In genomic region chr2:172329179-172329578, GRCm38 (mm10) we compare ENCODE assay signal across 7 mouse cellular contexts. TPM values are rescaled to one million over a fixed set of nuclear protein-coding genes. Genes with fewer than 3 reads are reported as not detected.
A peak's percentile ranks its signal among the peaks of the same experiment; 100 is the strongest.
DNase-seq lines count a peak whose midpoint lies in the region; ATAC-seq and TF ChIP-seq lines count a peak whose summit lies in the region.

No protein-coding gene starts in this region.

- peak; percentile 75; the same call in 1 of the 2 replicates for ATAC-seq in erythroblast, adult 5-6 weeks (replicated peaks; ENCODE audit: low FRiP score, poor library complexity, severe bottlenecking)
- peak; percentile 77 for ATAC-seq in liver, embryonic 14.5 days (ENCODE audit: insufficient read depth)

- no peaks in the 10 kb centered on the region for H3K9me3 ChIP-seq in liver, embryonic 14.5 days (ENCODE audit: control insufficient read depth, low read length)

- no peak overlapping the region for H3K4me2 ChIP-seq in liver, embryonic 14.5 days (ENCODE audit: low read depth)

- no peaks in the 10 kb centered on the region for H3K27me3 ChIP-seq in liver, embryonic 14.5 days (ENCODE audit: control insufficient read depth, insufficient read depth, low read length)

- H3K4me3 ChIP-seq in bone marrow, adult 2 months (replicated peaks; ENCODE audit: control insufficient read depth, low read depth, low read length) = no peak overlapping the region
- no peak overlapping the region for H3K4me3 ChIP-seq in liver, embryonic 14.5 days (ENCODE audit: insufficient read depth in 1 of 2, low read depth in 2 of 2, low read length in 2 of 2)

- DNase-seq in thymus, postnatal 4 days = peak; percentile 49
- no peak for DNase-seq in thymus, postnatal 0 days (ENCODE audit: low spot score)
- DNase-seq in induced T-regulatory cell, adult 2 months (ENCODE audit: low read depth) = peak; percentile 29
- DNase-seq in liver, embryonic 14.5 days (ENCODE audit: low read depth in 3 of 3, low spot score in 3 of 3) = peak; percentile 47 to 55 (median 47)
- peak; percentile 43 for DNase-seq in ovary, postnatal 36 days (ENCODE audit: low spot score)

- no peaks in the 10 kb centered on the region for H3K36me3 ChIP-seq in liver, embryonic 14.5 days (replicated peaks; ENCODE audit: control insufficient read depth, insufficient read depth, low read depth)

- no peak overlapping the region for H3K27ac ChIP-seq in bone marrow, adult 2 months (ENCODE audit: control insufficient read depth, insufficient read depth, low read depth, low read length, poor library complexity)
- H3K27ac ChIP-seq in liver, embryonic 14.5 days = no peak overlapping the region

- peak; percentile 54 for TF ChIP-seq CTCF in bone marrow, adult 2 months (IDR thresholded peaks at IDR 0.05; ENCODE audit: control insufficient read depth, insufficient read depth, low read length)
- peak; percentile 96 for TF ChIP-seq CTCF in liver, embryonic 14.5 days (IDR thresholded peaks at IDR 0.05; ENCODE audit: low read depth)

- WGBS in bone marrow, adult 2 months = 12% methylated on average over 13 of the region's 13 CpGs
- WGBS in liver, embryonic 14.5 days (ENCODE audit: insufficient replicate concordance) = 5% methylated on average over 13 of the region's 13 CpGs

- H3K4me1 ChIP-seq in bone marrow, adult 2 months (ENCODE audit: control insufficient read depth, insufficient read depth, low read length) = no peaks in the 10 kb centered on the region
- H3K4me1 ChIP-seq in liver, embryonic 14.5 days (replicated peaks; ENCODE audit: control insufficient read depth in 2 of 2, insufficient read depth in 2 of 2, low read length in 1 of 2) = no peaks in the 10 kb centered on the region

- no peak overlapping the region for H3K9ac ChIP-seq in liver, embryonic 14.5 days (replicated peaks)

- no peak for TF ChIP-seq EP300 in liver, embryonic 14.5 days (IDR thresholded peaks at IDR 0.05; ENCODE audit: low read depth)

- no peak for TF ChIP-seq POLR2A in bone marrow, adult 2 months (IDR thresholded peaks at IDR 0.05; ENCODE audit: borderline replicate concordance, control insufficient read depth, low read depth, low read length)

RNA-seq across cellular contexts. Expression of gene Fam210b, which starts 16.2 kb away (rescaled TPM):
- polyA plus RNA-seq in thymus, postnatal 0 days (2015; fragmentation: Nextera tagmentation; extraction: Ambion mirVana) = 4.9 and 5.1 TPM in 2 replicates
- 31.2 and 39.6 TPM in 2 replicates for polyA plus RNA-seq in bone marrow, adult 2 months (2011; ENCODE audit: insufficient read depth, insufficient read length, low replicate concordance, missing spikeins)
- 102 and 114 TPM in 2 replicates for total RNA-seq in erythroblast, adult 5-6 weeks (2015; ENCODE audit: low replicate concordance)
- 96.2 and 117 TPM in 2 replicates for total RNA-seq in erythroblast, adult 5-6 weeks (2017; ENCODE audit: low replicate concordance)
- polyA plus RNA-seq in liver, embryonic 14.5 days (2012; rRNA removed) = 44.5 and 61.2 TPM in 2 replicates
- polyA plus RNA-seq in liver, embryonic 14.5 days (2014; fragmentation: Nextera tagmentation; extraction: Ambion mirVana) = 107 and 109 TPM in 2 replicates

RNA-seq across cellular contexts. Expression of gene Aurka, which starts 41.2 kb away (rescaled TPM):
- polyA plus RNA-seq in thymus, postnatal 0 days (2015; fragmentation: Nextera tagmentation; extraction: Ambion mirVana) = 107 and 108 TPM in 2 replicates
- polyA plus RNA-seq in bone marrow, adult 2 months (2011; ENCODE audit: insufficient read depth, insufficient read length, low replicate concordance, missing spikeins) = 54.7 and 60.7 TPM in 2 replicates
- 15.7 and 23.2 TPM in 2 replicates for total RNA-seq in erythroblast, adult 5-6 weeks (2015; ENCODE audit: low replicate concordance)
- total RNA-seq in erythroblast, adult 5-6 weeks (2017; ENCODE audit: low replicate concordance) = 31.3 and 38.8 TPM in 2 replicates
- polyA plus RNA-seq in liver, embryonic 14.5 days (2012; rRNA removed) = 60.1 and 64.4 TPM in 2 replicates
- 131 and 142 TPM in 2 replicates for polyA plus RNA-seq in liver, embryonic 14.5 days (2014; fragmentation: Nextera tagmentation; extraction: Ambion mirVana)

RNA-seq across cellular contexts. Expression of gene Cstf1, which starts 41.3 kb away (rescaled TPM):
- 48.5 and 55.2 TPM in 2 replicates for polyA plus RNA-seq in thymus, postnatal 0 days (2015; fragmentation: Nextera tagmentation; extraction: Ambion mirVana)
- 8.9 and 15.8 TPM in 2 replicates for polyA plus RNA-seq in bone marrow, adult 2 months (2011; ENCODE audit: insufficient read depth, insufficient read length, low replicate concordance, missing spikeins)
- total RNA-seq in erythroblast, adult 5-6 weeks (2015; ENCODE audit: low replicate concordance) = 5.6 and 10.0 TPM in 2 replicates
- total RNA-seq in erythroblast, adult 5-6 weeks (2017; ENCODE audit: low replicate concordance) = 6.3 and 7.5 TPM in 2 replicates
- polyA plus RNA-seq in liver, embryonic 14.5 days (2012; rRNA removed) = 22.9 and 24.0 TPM in 2 replicates
- polyA plus RNA-seq in liver, embryonic 14.5 days (2014; fragmentation: Nextera tagmentation; extraction: Ambion mirVana) = 23.9 and 25.5 TPM in 2 replicates
